Comparison of ENCODE assay signal across 26 mouse cellular contexts in the genomic region with DNA sequence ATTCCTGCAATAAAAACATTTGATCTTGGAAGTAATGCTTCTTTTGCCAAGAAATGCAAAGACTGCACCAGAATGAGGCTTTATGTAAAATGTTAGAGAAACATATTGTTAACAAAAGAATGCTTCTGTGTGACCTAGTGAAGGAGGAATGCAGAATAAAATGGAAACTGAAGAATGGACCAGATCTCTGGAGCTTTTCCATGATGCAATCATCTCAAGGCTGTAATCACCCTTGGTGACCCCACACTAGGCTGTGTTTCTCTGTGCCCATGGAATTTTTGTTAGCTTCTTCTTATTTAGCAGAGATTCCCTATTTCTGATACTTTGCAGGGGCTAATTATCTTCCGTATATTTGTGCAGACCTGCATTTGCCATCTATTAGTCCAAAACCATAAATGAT.
DNase-seq lines count a peak whose midpoint lies in the region; ATAC-seq and TF ChIP-seq lines count a peak whose summit lies in the region.
"Had no signal": no experiment of that assay in that cellular context is flagged by ENCODE, and none has a peak within 500 bp of the region (broad histone marks: within the 10 kb centered on the region; RNA-seq: fewer than 3 reads in every experiment).

No protein-coding gene starts in this region.

- no peaks in the 10 kb centered on the region for H3K4me1 ChIP-seq in kidney, postnatal 0 days (replicated peaks; ENCODE audit: insufficient read depth, low read length)
- H3K4me1 ChIP-seq in kidney, adult 2 months (ENCODE audit: control insufficient read depth, insufficient read depth, low read length): no peaks in the 10 kb centered on the region
- H3K4me1 ChIP-seq in hindbrain, embryonic 16.5 days (ENCODE audit: control insufficient read depth, insufficient read depth, low read depth, low read length): no peaks in the 10 kb centered on the region
- H3K4me1 ChIP-seq: embryonic facial prominence, embryonic 13.5 days; forebrain, embryonic 13.5 days; forebrain, embryonic 15.5 days had no signal

- ATAC-seq in kidney, postnatal 0 days (replicated peaks; ENCODE audit: low FRiP score, low read depth): no peak
- ATAC-seq in hindbrain, embryonic 16.5 days: no peak
- ATAC-seq in megakaryocyte progenitor cell, adult 5-6 weeks (replicated peaks; ENCODE audit: poor library complexity): no peak
- ATAC-seq: activated CD4-positive, CD25-positive, alpha-beta regulatory T cell, adult 4 months; CD4-positive, CD25-positive, alpha-beta regulatory T cell, adult 4 months; forebrain, embryonic 13.5 days; forebrain, embryonic 15.5 days; forebrain, postnatal 0 days; Patski had no signal

- no peaks in the 10 kb centered on the region for H3K9me3 ChIP-seq in kidney, postnatal 0 days (replicated peaks; ENCODE audit: low read length)
- no peaks in the 10 kb centered on the region for H3K9me3 ChIP-seq in hindbrain, embryonic 16.5 days (ENCODE audit: control insufficient read depth, low read length)
- H3K9me3 ChIP-seq: embryonic facial prominence, embryonic 13.5 days; forebrain, embryonic 13.5 days; forebrain, embryonic 15.5 days; G1E had no signal

- WGBS in kidney, postnatal 0 days: 78% methylated on average over 1 of the region's 1 CpGs
- 84% methylated on average over 1 of the region's 1 CpGs for WGBS in kidney, adult 2 months
- 91% methylated on average over 1 of the region's 1 CpGs for WGBS in hindbrain, embryonic 16.5 days

- DNase-seq in kidney, postnatal 0 days (ENCODE audit: low spot score): peak; percentile 1
- no peak for DNase-seq in kidney, adult 2 months
- DNase-seq in 3T3-L1 (ENCODE audit: low read depth, low spot score): peak; percentile 65
- peak; percentile 60 for DNase-seq in Muller cell, postnatal 12 days (ENCODE audit: inconsistent ontology term)
- DNase-seq in brain, embryonic 14.5 days (ENCODE audit: low read depth): peak; percentile 2
- no peak for DNase-seq in left cerebral cortex, adult 11 months (ENCODE audit: low spot score)
- DNase-seq: adrenal gland, adult 8-10 months; adrenal gland, postnatal 14 days; adrenal gland, postnatal 36 days; B cell, adult 2 months; cerebellum, adult 11 months; cerebellum, adult 18-20 months; cerebellum, adult 9-10 months; cerebellum, postnatal 10 days; cerebellum, postnatal 25 days; forebrain, postnatal 0 days had no signal

- TF ChIP-seq POLR2A in kidney, adult 2 months (IDR thresholded peaks at IDR 0.05; ENCODE audit: low read depth, low read length): no peak
- no peak for TF ChIP-seq POLR2A in brain, embryonic 14.5 days (IDR thresholded peaks at IDR 0.05; ENCODE audit: borderline replicate concordance, extremely low read depth, insufficient read depth, insufficient read length, poor library complexity, severe bottlenecking)

- TF ChIP-seq CTCF in kidney, postnatal 0 days (IDR thresholded peaks at IDR 0.05; ENCODE audit: low read depth): no peak
- no peak for TF ChIP-seq CTCF in kidney, adult 2 months (conservative IDR thresholded peaks at IDR 0.05; ENCODE audit: insufficient read depth, insufficient read length, low read depth, low read length)
- TF ChIP-seq CTCF in brain, embryonic 14.5 days (IDR thresholded peaks at IDR 0.05; ENCODE audit: borderline replicate concordance, extremely low read depth, insufficient read depth, insufficient read length): no peak

- no peak overlapping the region for H3K4me2 ChIP-seq in kidney, postnatal 0 days (ENCODE audit: low read length)
- no peak overlapping the region for H3K4me2 ChIP-seq in hindbrain, embryonic 16.5 days (ENCODE audit: low read length)
- H3K4me2 ChIP-seq: embryonic facial prominence, embryonic 13.5 days; forebrain, embryonic 13.5 days; forebrain, embryonic 15.5 days had no signal

- H3K36me3 ChIP-seq in kidney, postnatal 0 days (ENCODE audit: insufficient read depth, low read length): no peaks in the 10 kb centered on the region
- H3K36me3 ChIP-seq in kidney, adult 2 months (ENCODE audit: control insufficient read depth, insufficient read depth, low read length): no peaks in the 10 kb centered on the region
- H3K36me3 ChIP-seq in hindbrain, embryonic 16.5 days (ENCODE audit: control insufficient read depth, insufficient read depth, low read length): no peaks in the 10 kb centered on the region
- H3K36me3 ChIP-seq: embryonic facial prominence, embryonic 13.5 days; forebrain, embryonic 15.5 days; G1E had no signal

- H3K9ac ChIP-seq in kidney, postnatal 0 days (ENCODE audit: low read depth, low read length): no peak overlapping the region
- H3K9ac ChIP-seq in hindbrain, embryonic 16.5 days (ENCODE audit: low read depth, low read length): no peak overlapping the region
- H3K9ac ChIP-seq: embryonic facial prominence, embryonic 13.5 days; forebrain, embryonic 13.5 days; forebrain, embryonic 15.5 days; forebrain, postnatal 0 days had no signal

- H3K27ac ChIP-seq in kidney, postnatal 0 days: no peak overlapping the region
- H3K27ac ChIP-seq in kidney, adult 2 months (ENCODE audit: insufficient read depth, low read depth, low read length): no peak overlapping the region
- no peak overlapping the region for H3K27ac ChIP-seq in hindbrain, embryonic 16.5 days (ENCODE audit: low read depth, low read length)
- H3K27ac ChIP-seq: embryonic facial prominence, embryonic 13.5 days; forebrain, embryonic 13.5 days; forebrain, embryonic 15.5 days had no signal

- H3K27me3 ChIP-seq in kidney, postnatal 0 days (ENCODE audit: insufficient read depth, low read length): no peaks in the 10 kb centered on the region
- no peaks in the 10 kb centered on the region for H3K27me3 ChIP-seq in kidney, adult 2 months (replicated peaks; ENCODE audit: control insufficient read depth, insufficient read depth, low read length)
- no peaks in the 10 kb centered on the region for H3K27me3 ChIP-seq in hindbrain, embryonic 16.5 days (replicated peaks; ENCODE audit: control insufficient read depth, insufficient read depth, low read length)
- H3K27me3 ChIP-seq: CH12.LX; embryonic facial prominence, embryonic 13.5 days; forebrain, embryonic 13.5 days; forebrain, embryonic 15.5 days; Patski had no signal

- no peak overlapping the region for H3K4me3 ChIP-seq in kidney, postnatal 0 days (replicated peaks; ENCODE audit: low read depth, low read length)
- no peak overlapping the region for H3K4me3 ChIP-seq in kidney, adult 2 months (ENCODE audit: insufficient read depth, low read depth, low read length)
- no peak overlapping the region for H3K4me3 ChIP-seq in hindbrain, embryonic 16.5 days (ENCODE audit: low read length)
- H3K4me3 ChIP-seq: embryonic facial prominence, embryonic 13.5 days; forebrain, embryonic 13.5 days; forebrain, embryonic 15.5 days had no signal

Comparison
In these comparisons a context has a peak if more than half of its experiments do, and no peak if none do; other contexts are left out.
1. DNase-seq: peak in kidney, postnatal 0 days (single experiment), 3T3-L1 (single experiment), Muller cell, postnatal 12 days (single experiment) and brain, embryonic 14.5 days (single experiment); none in kidney, adult 2 months (single experiment) and left cerebral cortex, adult 11 months (single experiment).